Mouse (Mus musculus) brain, adult 10 weeks (tissue): Measurements from ENCODE around the gene Olfr944. TPM values are rescaled to one million over a fixed set of nuclear protein-coding genes. Genes with fewer than 3 reads are reported as not detected.

Experiments used
- polyA plus RNA-seq: library from polyadenylated mRNA; stranded (reverse); fragments of 350-450 nt; fragmentation: Illumina TruSeq; extraction: RNeasy Lipid Tissue Mini Kit (QIAGEN cat#74804); gene quantifications from one replicate; pipeline ENCODE4 v1.2.3, GENCODE M21; 2015; ENCODE audit warnings: low read depth, low replicate concordance

The Olfr944 gene
- polyA plus RNA-seq: not detected

DNA sequence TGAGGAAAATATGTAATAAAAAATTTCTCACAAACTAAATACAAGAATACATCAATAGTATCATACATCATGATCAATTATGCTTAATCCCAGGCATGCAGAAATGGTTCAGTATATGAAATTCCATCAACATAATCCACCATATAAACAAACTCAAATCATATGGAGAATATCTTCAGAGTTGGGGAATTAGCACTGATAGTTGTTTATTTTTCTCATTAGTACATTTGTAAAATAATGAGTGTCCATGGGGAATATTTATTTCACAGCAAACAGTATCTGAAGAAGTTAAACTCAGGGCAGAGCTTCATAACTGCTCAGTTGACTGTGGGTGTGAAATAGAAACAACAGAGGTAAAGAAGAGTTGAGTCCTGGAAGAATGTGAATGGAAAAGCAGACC lies at the start of gene Olfr944:
Gene Olfr944, plus strand, starts transcription at position 301 of the 400 bp plus-strand sequence.

DNA sequence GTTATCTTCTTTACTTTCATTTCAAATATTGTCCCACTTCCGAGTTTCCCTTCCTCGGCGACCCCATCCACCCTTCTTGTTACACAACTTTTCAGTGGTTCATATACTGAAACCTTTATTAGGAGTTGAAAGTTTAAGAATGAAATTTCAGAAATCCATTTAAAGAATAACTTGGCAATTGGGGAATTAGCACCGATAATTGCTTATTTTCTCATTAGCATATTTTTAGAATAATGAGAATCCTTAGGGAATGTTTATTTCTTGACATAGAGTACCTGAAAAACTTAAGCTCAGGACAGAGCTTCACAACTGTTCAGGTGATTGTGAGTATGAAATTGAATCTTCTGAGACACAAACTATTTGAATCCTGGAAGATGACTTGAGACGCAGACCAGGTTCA lies 35.7 kb upstream of the Olfr944 start, which contains the start of gene Olfr943:
Gene Olfr943, plus strand, starts transcription at position 301 of the 400 bp plus-strand sequence.

GRCm38 (mm10) chr9:39249894-39250293 lies 48.2 kb downstream of the Olfr944 start, which contains the start of gene Olfr1537:
Gene Olfr1537, minus strand, starts transcription at chr9:39249994.

Other genes starting within 250 kb of the Olfr944 start
- gene Olfr933, start 229.6 kb upstream of the Olfr944 start, polyA plus RNA-seq: not detected
- not detected for gene Olfr934, start 213.6 kb upstream of the Olfr944 start, polyA plus RNA-seq
- gene Olfr935, start 202.2 kb upstream of the Olfr944 start, polyA plus RNA-seq: not detected
- not detected for gene Olfr146, start 178.5 kb upstream of the Olfr944 start, polyA plus RNA-seq
- gene Olfr937, start 137.0 kb upstream of the Olfr944 start, polyA plus RNA-seq: not detected
- gene Olfr938, start 123.0 kb upstream of the Olfr944 start, polyA plus RNA-seq: not detected
- gene Olfr27, start 73.8 kb upstream of the Olfr944 start, polyA plus RNA-seq: not detected
- gene Olfr943, start 35.6 kb upstream of the Olfr944 start, polyA plus RNA-seq: not detected
- gene Olfr1537, start 48.1 kb downstream of the Olfr944 start, polyA plus RNA-seq: not detected
- not detected for gene Olfr945, start 74.9 kb downstream of the Olfr944 start, polyA plus RNA-seq
- not detected for gene Olfr948, start 124.1 kb downstream of the Olfr944 start, polyA plus RNA-seq
- gene Olfr951, start 185.5 kb downstream of the Olfr944 start, polyA plus RNA-seq: not detected
- not detected for gene Olfr952, start 225.2 kb downstream of the Olfr944 start, polyA plus RNA-seq